Mouse (Mus musculus) Muller cell, postnatal 12 days (primary cell): ENCODE data around the gene Golph3.
"Not testable (repeated sequence)": the region's sequence is repeated elsewhere in the genome, so short reads cannot be mapped to it uniquely, and the experiment has no call there.

Experiments
- DNase-seq: peaks from one replicate; pipeline ENCODE4 v3.0.0-alpha.2; 2015; ENCODE audit errors: inconsistent ontology term

Gene Golph3

GRCm38 (mm10) chr15:12357459-12357858 is 36.2 kb downstream of the Golph3 start:
- DNase-seq, result no peak

- DNase-seq, result no peak
Measured at GRCm38 (mm10) chr15:12358384-12358783, 37.1 kb downstream of the Golph3 start.

- DNase-seq, result no peak
Measured at GRCm38 (mm10) chr15:12360519-12361212, 39.4 kb downstream of the Golph3 start.

- no peak for DNase-seq
Measured at GRCm38 (mm10) chr15:12362001-12362700, 40.9 kb downstream of the Golph3 start.

DNA sequence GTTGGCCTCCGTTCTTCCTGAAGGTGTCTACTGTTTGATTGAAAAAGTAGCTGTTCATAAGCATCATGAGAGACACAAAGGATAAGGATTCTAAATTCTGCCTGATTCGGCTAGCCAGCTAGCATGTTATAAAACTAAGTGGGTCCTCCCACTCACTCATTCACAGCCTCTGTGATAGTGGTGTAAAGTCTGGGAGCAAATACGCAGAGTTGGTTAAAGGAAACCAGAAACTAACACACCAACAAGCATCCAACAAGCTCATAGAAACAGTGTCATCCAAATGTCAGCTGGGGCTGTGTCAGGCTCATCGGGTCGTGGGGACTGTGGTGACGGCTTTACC is 41.4 kb downstream of the Golph3 start:
- DNase-seq, result no peak

DNA sequence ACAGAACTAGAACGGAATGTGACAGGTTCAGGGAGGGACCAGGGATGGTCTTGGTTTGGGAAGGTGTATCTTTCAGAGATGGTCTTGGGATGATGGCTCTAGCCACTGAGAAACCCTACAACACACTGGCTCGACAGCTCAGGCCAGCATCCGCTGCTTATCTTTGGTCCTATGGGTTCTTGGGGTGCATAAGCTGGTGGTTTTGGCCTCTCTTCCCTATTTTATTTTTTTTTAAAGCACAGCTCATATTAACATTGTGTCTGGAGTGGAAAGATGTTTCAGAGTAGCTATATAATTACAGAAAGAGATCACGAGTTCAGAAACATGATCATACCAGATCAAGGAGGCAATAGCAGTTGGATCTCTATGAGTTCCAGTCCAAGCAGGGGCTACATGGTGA is 42.8 kb downstream of the Golph3 start:
- no peak for DNase-seq

- no peak for DNase-seq
Measured at GRCm38 (mm10) chr15:12365416-12366071, 44.3 kb downstream of the Golph3 start.

GRCm38 (mm10) chr15:12366072-12366469 is 44.8 kb downstream of the Golph3 start:
- peak; percentile 88 for DNase-seq

DNA sequence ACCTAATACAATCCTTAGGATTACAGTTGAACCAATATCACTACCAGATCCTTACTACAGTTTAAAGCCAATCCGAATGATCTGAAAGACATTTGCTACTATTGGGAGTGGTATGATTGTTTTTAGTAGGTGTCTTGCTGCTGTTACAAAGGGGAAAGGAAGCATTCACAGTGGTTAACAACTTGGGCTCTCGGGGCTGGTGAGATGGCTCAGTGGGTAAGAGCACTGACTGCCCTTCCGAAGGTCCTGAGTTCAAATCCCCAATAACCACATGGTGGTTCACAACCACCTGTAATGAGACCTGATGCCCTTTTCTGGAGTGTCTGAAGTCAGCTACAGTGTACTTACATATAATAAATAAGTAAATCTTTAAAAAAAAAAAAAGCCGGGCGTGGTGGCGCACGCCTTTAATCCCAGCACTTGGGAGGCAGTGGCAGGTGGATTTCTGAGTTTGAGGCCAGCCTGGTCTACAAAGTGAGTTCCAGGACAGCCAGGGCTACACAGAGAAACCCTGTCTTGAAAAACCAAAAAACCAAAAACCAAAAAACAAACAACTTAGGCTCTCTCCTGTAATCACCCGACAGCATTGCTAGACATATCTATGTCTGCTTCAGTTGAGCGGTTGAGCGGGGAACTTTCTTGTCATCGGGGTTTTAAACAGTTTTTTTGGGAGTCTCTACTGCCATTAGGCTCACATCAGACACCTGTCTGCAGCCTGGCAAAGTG is 45.5 kb downstream of the Golph3 start:
- DNase-seq, result not testable (repeated sequence)

- no peak for DNase-seq
Measured at GRCm38 (mm10) chr15:12367306-12368080, 46.2 kb downstream of the Golph3 start.

GRCm38 (mm10) chr15:12368357-12368756 is 47.1 kb downstream of the Golph3 start:
- no peak for DNase-seq

- DNase-seq, result no peak
Measured at GRCm38 (mm10) chr15:12368850-12369249, 47.6 kb downstream of the Golph3 start.

- DNase-seq, result no peak
Measured at GRCm38 (mm10) chr15:12370096-12370495, 48.8 kb downstream of the Golph3 start.

- peak; percentile 56 for DNase-seq
Measured at GRCm38 (mm10) chr15:12371183-12371582, 49.9 kb downstream of the Golph3 start.

DNA sequence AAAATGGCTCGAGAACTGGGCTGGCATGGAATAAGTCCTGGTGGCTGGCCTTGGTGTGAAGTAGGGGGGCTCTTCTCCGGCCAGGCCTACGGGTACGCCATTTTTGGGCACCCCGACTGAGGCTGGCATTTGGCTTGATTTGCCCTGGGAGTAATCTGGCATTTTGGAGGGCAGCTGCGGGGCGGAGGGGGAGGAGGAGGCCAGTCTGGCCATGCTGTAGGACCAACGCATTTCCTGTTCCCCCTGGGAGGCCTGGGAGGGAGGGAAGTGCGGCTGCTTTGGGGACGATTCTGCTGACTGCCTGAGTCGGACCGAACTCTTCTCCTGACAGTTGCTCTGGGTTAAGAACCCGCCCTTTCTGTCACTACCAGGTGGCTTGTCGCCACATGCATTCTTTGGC is 52.2 kb downstream of the Golph3 start:
- DNase-seq, result no peak

- no peak for DNase-seq
Measured at GRCm38 (mm10) chr15:12373918-12374317, 52.7 kb downstream of the Golph3 start.

DNA sequence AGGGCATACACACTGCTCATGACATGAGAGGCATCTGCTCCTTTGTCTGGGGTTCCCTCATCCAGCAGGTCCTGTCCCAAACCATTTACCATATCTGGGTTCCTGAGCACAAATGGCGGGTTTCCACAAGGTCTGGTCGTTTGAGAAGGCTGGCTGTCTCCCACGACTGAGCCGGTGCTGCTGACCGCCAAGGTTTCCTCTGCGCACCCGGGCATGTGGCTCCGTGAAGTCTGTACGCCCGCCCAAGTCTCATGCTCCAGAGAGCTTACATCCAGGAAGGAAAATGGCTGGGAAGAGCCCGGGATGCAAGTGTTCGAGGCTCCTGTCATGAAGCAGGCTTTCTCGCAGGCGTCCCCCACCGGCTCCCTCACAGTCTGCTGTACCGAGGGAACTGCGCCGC is 53.7 kb downstream of the Golph3 start:
- no peak for DNase-seq

GRCm38 (mm10) chr15:12375641-12376311 is 54.5 kb downstream of the Golph3 start:
- peak; percentile 94 for DNase-seq

DNA sequence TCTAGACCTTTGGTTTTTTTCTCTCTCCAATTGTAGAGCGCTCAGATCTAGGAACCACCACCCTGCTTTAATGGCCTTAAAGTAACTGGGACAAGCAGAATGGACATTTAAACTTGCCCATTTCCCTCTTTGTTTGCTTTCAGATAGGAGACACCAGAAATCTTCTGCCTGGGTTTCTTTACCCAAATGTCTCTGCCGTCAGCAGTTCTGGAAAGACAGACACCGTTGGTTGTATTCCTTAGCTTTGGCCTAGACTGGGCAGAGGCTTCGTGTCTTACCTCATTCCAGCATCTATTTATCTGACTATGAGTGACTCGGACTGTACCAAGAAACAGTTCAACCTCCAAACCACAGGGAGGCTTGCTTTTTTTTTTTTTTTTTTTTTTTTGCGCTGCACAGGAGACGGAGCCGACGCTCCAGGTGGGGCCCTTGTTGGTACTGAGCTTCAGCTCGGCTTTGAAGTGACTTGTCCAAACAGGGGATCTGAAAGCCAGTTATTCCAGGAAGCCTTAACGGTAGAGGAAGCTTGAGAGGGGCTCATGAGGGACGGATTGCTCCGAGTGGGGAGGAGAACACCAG is 55.3 kb downstream of the Golph3 start:
- no peak for DNase-seq

- no peak for DNase-seq
Measured at GRCm38 (mm10) chr15:12377800-12378199, 56.5 kb downstream of the Golph3 start.

GRCm38 (mm10) chr15:12380057-12380456 is 58.8 kb downstream of the Golph3 start:
- DNase-seq, result no peak
